Mouse (Mus musculus): ENCODE results near the gene Uhrf1. TPM values are rescaled to one million over a fixed set of nuclear protein-coding genes. Genes with fewer than 3 reads are reported as not detected.
A peak's percentile ranks its signal among the peaks of the same experiment; 100 is the strongest.

The Uhrf1 gene
- polyA plus RNA-seq, 1 experiment from 2014 or later, result 48.1 TPM

GRCm38 (mm10) chr17:56259301-56260037 lies 43.7 kb upstream of the Uhrf1 start:
- Histone ChIP-seq H3K36me3 (ENCODE audit: control insufficient read depth, insufficient read depth) (peaks cover 8% of the 10 kb centered on the region), H3K4me3 (replicated peaks; ENCODE audit: low read length) (no peak overlapping the region), H3K9ac (replicated peaks; ENCODE audit: low read depth, low read length) (no peak overlapping the region), H3K9me3 (ENCODE audit: control insufficient read depth, low read length) (no peaks in the 10 kb centered on the region), H3K4me1 (replicated peaks; ENCODE audit: control insufficient read depth, insufficient read depth, low read length) (peaks cover 51% of the 10 kb centered on the region), H3K27me3 (replicated peaks; ENCODE audit: control insufficient read depth, insufficient read depth, low read length) (no peaks in the 10 kb centered on the region), H3K27ac (ENCODE audit: low read length) (no peak overlapping the region), H3K4me2 (ENCODE audit: low read length) (no peak overlapping the region)
- ATAC-seq, result no peak
- 93% methylated on average over 10 of the region's 10 CpGs for WGBS

- Histone ChIP-seq H3K9me3 (ENCODE audit: control insufficient read depth, low read length) (no peaks in the 10 kb centered on the region), H3K4me3 (replicated peaks; ENCODE audit: low read length) (no peak overlapping the region), H3K27me3 (replicated peaks; ENCODE audit: control insufficient read depth, insufficient read depth, low read length) (no peaks in the 10 kb centered on the region), H3K4me2 (ENCODE audit: low read length) (no peak overlapping the region), H3K36me3 (ENCODE audit: control insufficient read depth, insufficient read depth) (peaks cover 8% of the 10 kb centered on the region), H3K4me1 (replicated peaks; ENCODE audit: control insufficient read depth, insufficient read depth, low read length) (peaks cover 47% of the 10 kb centered on the region), H3K9ac (replicated peaks; ENCODE audit: low read depth, low read length) (no peak overlapping the region), H3K27ac (ENCODE audit: low read length) (no peak overlapping the region)
- ATAC-seq, result no peak
- 78% methylated on average over 3 of the region's 3 CpGs for WGBS
These were observed 42.0 kb upstream of the Uhrf1 start for GRCm38 (mm10) chr17:56261166-56261565.

- Histone ChIP-seq H3K4me1 (replicated peaks; ENCODE audit: control insufficient read depth, insufficient read depth, low read length) (peaks cover 44% of the 10 kb centered on the region), H3K9me3 (ENCODE audit: control insufficient read depth, low read length) (no peaks in the 10 kb centered on the region), H3K4me3 (replicated peaks; ENCODE audit: low read length) (no peak overlapping the region), H3K9ac (replicated peaks; ENCODE audit: low read depth, low read length) (no peak overlapping the region), H3K4me2 (ENCODE audit: low read length) (no peak overlapping the region), H3K27me3 (replicated peaks; ENCODE audit: control insufficient read depth, insufficient read depth, low read length) (no peaks in the 10 kb centered on the region), H3K36me3 (ENCODE audit: control insufficient read depth, insufficient read depth) (peaks cover 8% of the 10 kb centered on the region), H3K27ac (ENCODE audit: low read length) (no peak overlapping the region)
- WGBS, result 89% methylated on average over 3 of the region's 3 CpGs
- ATAC-seq, result no peak
These were observed 40.5 kb upstream of the Uhrf1 start for GRCm38 (mm10) chr17:56262645-56263094.

GRCm38 (mm10) chr17:56264020-56264419 lies 39.1 kb upstream of the Uhrf1 start:
- H3K4me1 ChIP-seq (replicated peaks; ENCODE audit: control insufficient read depth, insufficient read depth, low read length), result peaks cover 33% of the 10 kb centered on the region
- no peaks in the 10 kb centered on the region for H3K9me3 ChIP-seq (ENCODE audit: control insufficient read depth, low read length)
- WGBS, result 19% methylated on average over 8 of the region's 8 CpGs
- H3K27me3 ChIP-seq (replicated peaks; ENCODE audit: control insufficient read depth, insufficient read depth, low read length), result no peaks in the 10 kb centered on the region
- no peak overlapping the region for H3K4me3 ChIP-seq (replicated peaks; ENCODE audit: low read length)
- no peak overlapping the region for H3K9ac ChIP-seq (replicated peaks; ENCODE audit: low read depth, low read length)
- no peak overlapping the region for H3K27ac ChIP-seq (ENCODE audit: low read length)
- ATAC-seq, result peak; percentile 57
- peaks cover 5% of the 10 kb centered on the region for H3K36me3 ChIP-seq (ENCODE audit: control insufficient read depth, insufficient read depth)
- no peak overlapping the region for H3K4me2 ChIP-seq (ENCODE audit: low read length)

- H3K4me1 ChIP-seq (replicated peaks; ENCODE audit: control insufficient read depth, insufficient read depth, low read length), result peaks cover 28% of the 10 kb centered on the region
- 92% methylated on average over 4 of the region's 4 CpGs for WGBS
- ATAC-seq, result no peak
- H3K27ac ChIP-seq (ENCODE audit: low read length), result no peak overlapping the region
- no peak overlapping the region for H3K4me3 ChIP-seq (replicated peaks; ENCODE audit: low read length)
- H3K36me3 ChIP-seq (ENCODE audit: control insufficient read depth, insufficient read depth), result peaks cover 3% of the 10 kb centered on the region
- no peaks in the 10 kb centered on the region for H3K9me3 ChIP-seq (ENCODE audit: control insufficient read depth, low read length)
- no peaks in the 10 kb centered on the region for H3K27me3 ChIP-seq (replicated peaks; ENCODE audit: control insufficient read depth, insufficient read depth, low read length)
- H3K4me2 ChIP-seq (ENCODE audit: low read length), result no peak overlapping the region
- no peak overlapping the region for H3K9ac ChIP-seq (replicated peaks; ENCODE audit: low read depth, low read length)
These were observed 38.1 kb upstream of the Uhrf1 start for GRCm38 (mm10) chr17:56265011-56265410.

GRCm38 (mm10) chr17:56265869-56266268 lies 37.3 kb upstream of the Uhrf1 start:
- 94% methylated on average over 3 of the region's 3 CpGs for WGBS
- Histone ChIP-seq H3K9me3 (ENCODE audit: control insufficient read depth, low read length) (no peaks in the 10 kb centered on the region), H3K27me3 (replicated peaks; ENCODE audit: control insufficient read depth, insufficient read depth, low read length) (no peaks in the 10 kb centered on the region), H3K27ac (ENCODE audit: low read length) (no peak overlapping the region), H3K4me3 (replicated peaks; ENCODE audit: low read length) (no peak overlapping the region), H3K36me3 (ENCODE audit: control insufficient read depth, insufficient read depth) (peaks cover 2% of the 10 kb centered on the region), H3K4me2 (ENCODE audit: low read length) (no peak overlapping the region), H3K9ac (replicated peaks; ENCODE audit: low read depth, low read length) (no peak overlapping the region), H3K4me1 (replicated peaks; ENCODE audit: control insufficient read depth, insufficient read depth, low read length) (peaks cover 20% of the 10 kb centered on the region)
- no peak for ATAC-seq

- H3K36me3 ChIP-seq (ENCODE audit: control insufficient read depth, insufficient read depth), result no peaks in the 10 kb centered on the region; the same call in 1 of the 2 replicates
- no peak overlapping the region for H3K27ac ChIP-seq (ENCODE audit: low read length)
- no peaks in the 10 kb centered on the region for H3K9me3 ChIP-seq (ENCODE audit: control insufficient read depth, low read length)
- H3K4me1 ChIP-seq (replicated peaks; ENCODE audit: control insufficient read depth, insufficient read depth, low read length), result peaks cover 16% of the 10 kb centered on the region
- no peak overlapping the region for H3K4me3 ChIP-seq (replicated peaks; ENCODE audit: low read length)
- H3K4me2 ChIP-seq (ENCODE audit: low read length), result no peak overlapping the region
- no peaks in the 10 kb centered on the region for H3K27me3 ChIP-seq (replicated peaks; ENCODE audit: control insufficient read depth, insufficient read depth, low read length)
- ATAC-seq, result no peak
- no peak overlapping the region for H3K9ac ChIP-seq (replicated peaks; ENCODE audit: low read depth, low read length)
- WGBS, result 74% methylated on average over 3 of the region's 3 CpGs
These were observed 36.9 kb upstream of the Uhrf1 start for GRCm38 (mm10) chr17:56266271-56266670.

- Histone ChIP-seq H3K27me3 (replicated peaks; ENCODE audit: control insufficient read depth, insufficient read depth, low read length) (no peaks in the 10 kb centered on the region), H3K4me2 (ENCODE audit: low read length) (peak overlapping the region; percentile 64), H3K36me3 (ENCODE audit: control insufficient read depth, insufficient read depth) (no peaks in the 10 kb centered on the region), H3K27ac (ENCODE audit: low read length) (peak overlapping the region; percentile 74), H3K9ac (replicated peaks; ENCODE audit: low read depth, low read length) (peak overlapping the region; percentile 42), H3K4me3 (replicated peaks; ENCODE audit: low read length) (peak overlapping the region; percentile 36), H3K4me1 (replicated peaks; ENCODE audit: control insufficient read depth, insufficient read depth, low read length) (peaks cover 8% of the 10 kb centered on the region), H3K9me3 (ENCODE audit: control insufficient read depth, low read length) (no peaks in the 10 kb centered on the region)
- WGBS, result 19% methylated on average over 12 of the region's 12 CpGs
- ATAC-seq, result peak; percentile 91
These were observed 33.9 kb upstream of the Uhrf1 start for GRCm38 (mm10) chr17:56269153-56269630.

GRCm38 (mm10) chr17:56269741-56270140 lies 33.4 kb upstream of the Uhrf1 start:
- Histone ChIP-seq H3K4me1 (replicated peaks; ENCODE audit: control insufficient read depth, insufficient read depth, low read length) (peaks cover 8% of the 10 kb centered on the region), H3K9me3 (ENCODE audit: control insufficient read depth, low read length) (no peaks in the 10 kb centered on the region), H3K4me2 (ENCODE audit: low read length) (peak overlapping the region; percentile 64), H3K36me3 (ENCODE audit: control insufficient read depth, insufficient read depth) (no peaks in the 10 kb centered on the region), H3K27ac (ENCODE audit: low read length) (no peak overlapping the region; the same call in 1 of the 2 replicates), H3K9ac (replicated peaks; ENCODE audit: low read depth, low read length) (peak overlapping the region; percentile 42), H3K27me3 (replicated peaks; ENCODE audit: control insufficient read depth, insufficient read depth, low read length) (no peaks in the 10 kb centered on the region), H3K4me3 (replicated peaks; ENCODE audit: low read length) (peak overlapping the region; percentile 36)
- peak; percentile 6; the same call in 1 of the 2 replicates for ATAC-seq
- WGBS, result 71% methylated on average over 3 of the region's 3 CpGs
